Mouse (Mus musculus) liver, postnatal 0 days (tissue): ENCODE measurements around the gene Tlk2.

ENCODE experiments used
- CTCF ChIP-seq: sonication (generic); IDR thresholded peaks from 2 replicates; pipeline ENCODE4 v1.5.1; 2016; ENCODE audit warnings: antibody characterized with exemption, low read depth
- EP300 ChIP-seq: IDR thresholded peaks from 2 replicates; pipeline ENCODE4 v1.6.1; 2016; ENCODE audit warnings: antibody characterized with exemption, low read depth, mild to moderate bottlenecking

DNA sequence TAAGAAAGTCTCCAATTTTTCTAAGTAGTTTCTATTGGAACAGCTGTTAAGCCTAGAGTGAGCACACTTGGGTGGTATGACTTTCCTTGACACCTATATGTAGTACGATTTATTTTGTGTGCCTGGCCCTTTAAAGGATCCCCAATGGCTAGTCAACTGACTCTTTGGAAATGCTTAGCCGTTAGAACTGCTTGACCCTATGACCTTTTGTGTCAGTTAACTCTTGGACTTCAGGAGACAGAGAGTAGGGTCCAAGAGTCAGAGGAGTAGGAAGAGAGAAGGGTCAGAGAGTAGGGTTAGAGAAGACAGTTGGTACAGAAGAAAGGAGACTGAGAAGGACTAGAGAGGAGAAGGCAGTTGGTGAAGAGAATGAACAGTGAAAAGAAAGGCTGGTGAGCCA, at the start of gene Tlk2:
- TF ChIP-seq EP300 (no peak), CTCF (no peak)
